Mouse (Mus musculus) ES-E14 (cell line): Measurements from ENCODE around the gene Zc3h4.

Source experiments
- MAFK ChIP-seq: IDR thresholded peaks from 2 replicates; pipeline ENCODE4 v1.6.1; 2014; ENCODE audit warnings: mild to moderate bottlenecking, low read depth, low read length, inconsistent platforms; ENCODE audit not compliant: insufficient read depth
- ZC3H11A ChIP-seq: IDR thresholded peaks from 2 replicates; pipeline ENCODE4 v1.6.1; 2012; ENCODE audit warnings: low read depth, mild to moderate bottlenecking, inconsistent platforms, low read length, borderline replicate concordance

DNA sequence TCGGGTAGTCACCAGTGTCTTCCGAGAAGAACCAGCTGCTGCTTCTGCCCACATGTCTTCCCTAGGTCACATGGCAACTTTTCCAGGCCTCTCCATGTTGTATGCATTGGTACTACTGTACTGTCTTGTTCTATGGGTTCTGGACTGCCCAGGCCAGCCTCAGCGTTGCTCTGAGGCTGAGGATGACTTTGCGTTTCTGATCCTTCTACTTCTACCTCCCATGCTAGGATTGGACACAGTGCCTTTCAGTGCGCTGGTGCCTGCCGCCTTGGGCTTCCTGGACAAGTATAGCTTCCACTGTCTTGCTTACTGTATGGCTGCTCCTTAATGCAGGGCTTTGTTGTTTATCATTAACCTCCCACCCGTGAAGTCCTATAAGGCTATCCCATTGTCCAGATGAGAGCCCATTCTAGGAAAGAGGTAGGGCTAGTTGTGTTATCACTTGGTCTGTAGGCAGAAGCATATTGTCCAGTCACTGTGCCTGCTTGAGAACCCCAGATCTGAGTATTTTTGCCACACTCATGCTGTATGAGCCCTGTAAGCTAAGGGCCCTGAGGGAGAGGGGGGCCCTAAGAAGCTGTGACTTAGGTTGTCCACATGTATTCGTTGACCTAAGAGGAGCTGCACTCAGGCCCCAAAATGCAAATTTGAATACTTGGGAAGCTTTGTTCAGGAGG lies 11.6 kb downstream of the Zc3h4 start:
- TF ChIP-seq ZC3H11A (no peak), MAFK (no peak)
